Mouse (Mus musculus): ENCODE data around the gene Sugp2.
A peak's percentile ranks its signal among the peaks of the same experiment; 100 is the strongest.

Sugp2 gene

GRCm38 (mm10) chr8:70246622-70247021, 12.6 kb downstream of the Sugp2 start:
- DNase-seq (ENCODE audit: low read depth, low spot score) = no peak
- Histone ChIP-seq H3K36me3 (ENCODE audit: control insufficient read depth, insufficient read depth, low read length, poor library complexity, severe bottlenecking) (peaks cover 34% of the 10 kb centered on the region), H3K27me3 (ENCODE audit: control insufficient read depth, insufficient read depth, low read length, poor library complexity, severe bottlenecking) (no peaks in the 10 kb centered on the region)

- DNase-seq (ENCODE audit: low read depth, low spot score) = no peak
- Histone ChIP-seq H3K27me3 (ENCODE audit: control insufficient read depth, insufficient read depth, low read length, poor library complexity, severe bottlenecking) (no peaks in the 10 kb centered on the region), H3K36me3 (ENCODE audit: control insufficient read depth, insufficient read depth, low read length, poor library complexity, severe bottlenecking) (peaks cover 31% of the 10 kb centered on the region)
These were observed 13.8 kb downstream of the Sugp2 start for GRCm38 (mm10) chr8:70247841-70248240.

GRCm38 (mm10) chr8:70254628-70255027, 20.6 kb downstream of the Sugp2 start:
- Histone ChIP-seq H3K27me3 (ENCODE audit: control insufficient read depth, insufficient read depth, low read length, poor library complexity, severe bottlenecking) (no peaks in the 10 kb centered on the region), H3K36me3 (ENCODE audit: control insufficient read depth, insufficient read depth, low read length, poor library complexity, severe bottlenecking) (peaks cover 14% of the 10 kb centered on the region)
- DNase-seq (ENCODE audit: low read depth, low spot score) = no peak

- no peak for DNase-seq (ENCODE audit: low read depth, low spot score)
- H3K36me3 ChIP-seq (ENCODE audit: control insufficient read depth, insufficient read depth, low read length, poor library complexity, severe bottlenecking) = peaks cover 10% of the 10 kb centered on the region
- no peaks in the 10 kb centered on the region for H3K27me3 ChIP-seq (ENCODE audit: control insufficient read depth, insufficient read depth, low read length, poor library complexity, severe bottlenecking)
These were observed 23.4 kb downstream of the Sugp2 start for GRCm38 (mm10) chr8:70257456-70257855.

- DNase-seq (ENCODE audit: low read depth, low spot score) = no peak
- H3K27me3 ChIP-seq (ENCODE audit: control insufficient read depth, insufficient read depth, low read length, poor library complexity, severe bottlenecking) = no peaks in the 10 kb centered on the region
- H3K36me3 ChIP-seq (ENCODE audit: control insufficient read depth, insufficient read depth, low read length, poor library complexity, severe bottlenecking) = peaks cover 5% of the 10 kb centered on the region
These were observed 24.6 kb downstream of the Sugp2 start for GRCm38 (mm10) chr8:70258600-70258999.

- Histone ChIP-seq H3K27me3 (ENCODE audit: control insufficient read depth, insufficient read depth, low read length, poor library complexity, severe bottlenecking) (no peaks in the 10 kb centered on the region), H3K36me3 (ENCODE audit: control insufficient read depth, insufficient read depth, low read length, poor library complexity, severe bottlenecking) (peaks cover 5% of the 10 kb centered on the region)
- no peak for DNase-seq (ENCODE audit: low read depth, low spot score)
These were observed 25.0 kb downstream of the Sugp2 start for GRCm38 (mm10) chr8:70259043-70259442.

- Histone ChIP-seq H3K27me3 (ENCODE audit: control insufficient read depth, insufficient read depth, low read length, poor library complexity, severe bottlenecking) (no peaks in the 10 kb centered on the region; the same call in 1 of the 2 replicates), H3K36me3 (ENCODE audit: control insufficient read depth, insufficient read depth, low read length, poor library complexity, severe bottlenecking) (peaks cover 2% of the 10 kb centered on the region; the same call in 1 of the 2 replicates)
- DNase-seq (ENCODE audit: low read depth, low spot score) = no peak
These were observed 33.6 kb downstream of the Sugp2 start for GRCm38 (mm10) chr8:70267674-70268073.

- 0 out of 2 replicates have a peak, but pooled peaks cover 2% of the 10 kb centered on the region for H3K36me3 ChIP-seq (ENCODE audit: control insufficient read depth, insufficient read depth, low read length, poor library complexity, severe bottlenecking)
- DNase-seq (ENCODE audit: low read depth, low spot score) = no peak
- H3K27me3 ChIP-seq (ENCODE audit: control insufficient read depth, insufficient read depth, low read length, poor library complexity, severe bottlenecking) = no peaks in the 10 kb centered on the region; the same call in 1 of the 2 replicates
These were observed 34.3 kb downstream of the Sugp2 start for GRCm38 (mm10) chr8:70268311-70268710.

- 0 out of 2 replicates have a peak, but pooled peaks cover 2% of the 10 kb centered on the region for H3K36me3 ChIP-seq (ENCODE audit: control insufficient read depth, insufficient read depth, low read length, poor library complexity, severe bottlenecking)
- DNase-seq (ENCODE audit: low read depth, low spot score) = peak; percentile 29
- H3K27me3 ChIP-seq (ENCODE audit: control insufficient read depth, insufficient read depth, low read length, poor library complexity, severe bottlenecking) = no peaks in the 10 kb centered on the region; the same call in 1 of the 2 replicates
These were observed 35.0 kb downstream of the Sugp2 start for GRCm38 (mm10) chr8:70268799-70269565.

GRCm38 (mm10) chr8:70272949-70273348, 38.9 kb downstream of the Sugp2 start:
- Histone ChIP-seq H3K27me3 (ENCODE audit: control insufficient read depth, insufficient read depth, low read length, poor library complexity, severe bottlenecking) (no peaks in the 10 kb centered on the region), H3K36me3 (ENCODE audit: control insufficient read depth, insufficient read depth, low read length, poor library complexity, severe bottlenecking) (no peaks in the 10 kb centered on the region)
- no peak for DNase-seq (ENCODE audit: low read depth, low spot score)

- no peaks in the 10 kb centered on the region for H3K36me3 ChIP-seq (ENCODE audit: control insufficient read depth, insufficient read depth, low read length, poor library complexity, severe bottlenecking)
- H3K27me3 ChIP-seq (ENCODE audit: control insufficient read depth, insufficient read depth, low read length, poor library complexity, severe bottlenecking) = no peaks in the 10 kb centered on the region
- DNase-seq (ENCODE audit: low read depth, low spot score) = no peak
These were observed 40.3 kb downstream of the Sugp2 start for GRCm38 (mm10) chr8:70274350-70274749.

- no peaks in the 10 kb centered on the region for H3K27me3 ChIP-seq (ENCODE audit: control insufficient read depth, insufficient read depth, low read length, poor library complexity, severe bottlenecking)
- DNase-seq (ENCODE audit: low read depth, low spot score) = no peak
- no peaks in the 10 kb centered on the region for H3K36me3 ChIP-seq (ENCODE audit: control insufficient read depth, insufficient read depth, low read length, poor library complexity, severe bottlenecking)
These were observed 42.5 kb downstream of the Sugp2 start for GRCm38 (mm10) chr8:70276476-70276875.

- Histone ChIP-seq H3K27me3 (ENCODE audit: control insufficient read depth, insufficient read depth, low read length, poor library complexity, severe bottlenecking) (no peaks in the 10 kb centered on the region), H3K36me3 (ENCODE audit: control insufficient read depth, insufficient read depth, low read length, poor library complexity, severe bottlenecking) (no peaks in the 10 kb centered on the region)
- DNase-seq (ENCODE audit: low read depth, low spot score) = no peak
These were observed 44.1 kb downstream of the Sugp2 start for GRCm38 (mm10) chr8:70278175-70278574.

GRCm38 (mm10) chr8:70279266-70279665, 45.2 kb downstream of the Sugp2 start:
- DNase-seq (ENCODE audit: low read depth, low spot score) = no peak
- no peaks in the 10 kb centered on the region for H3K36me3 ChIP-seq (ENCODE audit: control insufficient read depth, insufficient read depth, low read length, poor library complexity, severe bottlenecking)
- no peaks in the 10 kb centered on the region for H3K27me3 ChIP-seq (ENCODE audit: control insufficient read depth, insufficient read depth, low read length, poor library complexity, severe bottlenecking)

- Histone ChIP-seq H3K36me3 (ENCODE audit: control insufficient read depth, insufficient read depth, low read length, poor library complexity, severe bottlenecking) (no peaks in the 10 kb centered on the region), H3K27me3 (ENCODE audit: control insufficient read depth, insufficient read depth, low read length, poor library complexity, severe bottlenecking) (no peaks in the 10 kb centered on the region)
- DNase-seq (ENCODE audit: low read depth, low spot score) = no peak
These were observed 47.0 kb downstream of the Sugp2 start for GRCm38 (mm10) chr8:70281001-70281400.
